Mouse (Mus musculus) testis, adult 2 months (tissue): ENCODE data around the gene Cox15. TPM values are rescaled to one million over a fixed set of nuclear protein-coding genes. Genes with fewer than 3 reads are reported as not detected.

Source experiments
- H3K27ac ChIP-seq: fragments of 200-500 bp; 2 replicates; pipeline ENCODE4 v1.5.1; 2012; ENCODE audit warnings: low read depth, low read length; ENCODE audit not compliant: control insufficient read depth, insufficient read depth
- H3K27me3 ChIP-seq: fragments of 200-500 bp; 2 replicates; pipeline ENCODE4 v1.6.1; 2012; ENCODE audit warnings: mild to moderate bottlenecking, low read length, moderate library complexity; ENCODE audit not compliant: control insufficient read depth, insufficient read depth
- H3K36me3 ChIP-seq: fragments of 200-500 bp; 2 replicates; pipeline ENCODE4 v1.6.1; 2012; ENCODE audit warnings: mild to moderate bottlenecking, low read length; ENCODE audit not compliant: control insufficient read depth, insufficient read depth
- H3K4me1 ChIP-seq: fragments of 200-500 bp; 2 replicates; pipeline ENCODE4 v1.6.1; 2012; ENCODE audit warnings: low read length; ENCODE audit not compliant: control insufficient read depth, insufficient read depth
- H3K4me3 ChIP-seq: fragments of 200-500 bp; 2 replicates; pipeline ENCODE4 v1.5.1; 2012; ENCODE audit warnings: low read depth, mild to moderate bottlenecking, low read length, moderate library complexity, mixed read lengths; ENCODE audit not compliant: control insufficient read depth
- CTCF ChIP-seq: fragments of 200-500 bp; IDR thresholded peaks from 2 replicates; pipeline ENCODE4 v1.5.1; 2012; ENCODE audit warnings: low read depth, mild to moderate bottlenecking, inconsistent platforms, low read length, moderate library complexity; ENCODE audit not compliant: control insufficient read depth, insufficient read depth, insufficient replicate concordance
- POLR2A ChIP-seq: fragments of 200-500 bp; IDR thresholded peaks from 2 replicates; pipeline ENCODE4 v1.6.1; 2012; ENCODE audit warnings: low read depth, mild to moderate bottlenecking, inconsistent platforms, low read length, moderate library complexity; ENCODE audit not compliant: control insufficient read depth
- polyA plus RNA-seq: library from polyadenylated mRNA; depleted of rRNA; stranded (reverse); fragments of >200 nt; gene quantifications from 2 replicates; pipeline ENCODE4 v1.2.3, GENCODE M21; 2012; rRNA removed

The Cox15 gene
- polyA plus RNA-seq, 1 experiment, result 5.5 TPM

- peaks cover 7% of the 10 kb centered on the region for H3K4me1 ChIP-seq
- no peaks in the 10 kb centered on the region for H3K27me3 ChIP-seq
- H3K36me3 ChIP-seq, result no peaks in the 10 kb centered on the region
- peak within 1 kb of the TSS; percentile 5; the same call in 1 of the 2 replicates for H3K27ac ChIP-seq
- TF ChIP-seq POLR2A (peak; percentile 63), CTCF (peak; percentile 12; the same call in 1 of the 2 replicates)
- peak within 1 kb of the TSS; percentile 89 for H3K4me3 ChIP-seq
These were observed 63.2 kb downstream of the Cox15 start, which contains the start of gene Entpd7 for GRCm38 (mm10) chr19:43689419-43690246. Entpd7 (plus strand) TSS chr19:43689672.

Other genes with a start within 250 kb of the Cox15 start
- 13.4 and 14.2 TPM in 2 replicates for gene Got1, start 228.4 kb downstream of the Cox15 start, polyA plus RNA-seq
- 0.06 TPM in 1 of 2 replicates, not detected in the other for gene Nkx2-3, start 140.7 kb downstream of the Cox15 start, polyA plus RNA-seq
- 101 and 103 TPM in 2 replicates for gene Slc25a28, start 78.1 kb downstream of the Cox15 start, polyA plus RNA-seq
- 1.5 and 1.6 TPM in 2 replicates for gene Entpd7, start 63.3 kb downstream of the Cox15 start, polyA plus RNA-seq
- 20.8 and 26.1 TPM in 2 replicates for gene Cutc, start within 50 bp of the Cox15 start, polyA plus RNA-seq
- 0.17 and 0.33 TPM in 2 replicates for gene Abcc2, start 29.2 kb upstream of the Cox15 start, polyA plus RNA-seq
- 10.0 and 10.7 TPM in 2 replicates for gene Dnmbp, start 187.2 kb upstream of the Cox15 start, polyA plus RNA-seq
- gene Cpn1, start 233.6 kb upstream of the Cox15 start, polyA plus RNA-seq, result 6.5 and 8.2 TPM in 2 replicates